Mouse (Mus musculus) intestine, embryonic 16.5 days (tissue): ENCODE measurements around the gene Gm21783. TPM values are rescaled to one million over a fixed set of nuclear protein-coding genes. Genes with fewer than 3 reads are reported as not detected.
"Not testable (repeated sequence)": the region's sequence is repeated elsewhere in the genome, so short reads cannot be mapped to it uniquely, and the experiment has no call there.

Source experiments
- ATAC-seq: fragments of 200-750 bp; cut with Nextera tagmentation; 2 replicates; pipeline ENCODE4 v1.8.0; 2017; ENCODE audit warnings: moderate TSS enrichment, moderate library complexity
- H3K27ac ChIP-seq: fragments of 300-500 bp; sonication (generic); 2 replicates; pipeline ENCODE4 v1.5.1; 2014; ENCODE audit warnings: mild to moderate bottlenecking, low read length
- H3K27me3 ChIP-seq: fragments of 300-500 bp; sonication (generic); replicated peaks from 2 replicates; pipeline ENCODE4 v1.6.1; 2014; ENCODE audit warnings: low read length, control low read depth, mixed read lengths; ENCODE audit not compliant: control insufficient read depth, insufficient read depth
- H3K36me3 ChIP-seq: fragments of 300-500 bp; sonication (generic); 2 replicates; pipeline ENCODE4 v1.6.1; 2014; ENCODE audit warnings: low read length, control low read depth; ENCODE audit not compliant: control insufficient read depth, insufficient read depth
- H3K4me1 ChIP-seq: fragments of 300-500 bp; sonication (generic); 2 replicates; pipeline ENCODE4 v1.6.1; 2014; ENCODE audit warnings: low read length, control low read depth, mixed read lengths; ENCODE audit not compliant: control insufficient read depth, insufficient read depth
- H3K4me2 ChIP-seq: fragments of 300-500 bp; sonication (generic); 2 replicates; pipeline ENCODE4 v1.6.1; 2014; ENCODE audit warnings: low read depth, low read length, control low read depth
- H3K4me3 ChIP-seq: fragments of 300-500 bp; sonication (generic); 2 replicates; pipeline ENCODE4 v1.5.1; 2014; ENCODE audit warnings: mild to moderate bottlenecking, low read length
- H3K9ac ChIP-seq: fragments of 300-500 bp; sonication (generic); 2 replicates; pipeline ENCODE4 v1.6.1; 2014; ENCODE audit warnings: low read depth, low read length
- H3K9me3 ChIP-seq: fragments of 300-500 bp; sonication (generic); 2 replicates; pipeline ENCODE4 v1.6.1; 2016; ENCODE audit warnings: low read length, control low read depth; ENCODE audit not compliant: control insufficient read depth
- WGBS: fragments of 180-500 bp; shearing (Covaris S2); extraction: QIAGEN DNeasy Blood & Tissue Kit; methylation state at CpG from one replicate; pipeline ENCODE4 v1.1.7; 2014; 5-methylcytosine and 5-hydroxymethylcytosine counted together
- polyA plus RNA-seq: library from polyadenylated mRNA; unstranded; fragments of >200 nt; fragmentation: Nextera tagmentation; extraction: Ambion mirVana; gene quantifications from 2 replicates; pipeline ENCODE4 v1.2.1, GENCODE M21; 2015

Gene Gm21783
- not detected in 2 replicates for polyA plus RNA-seq

DNA sequence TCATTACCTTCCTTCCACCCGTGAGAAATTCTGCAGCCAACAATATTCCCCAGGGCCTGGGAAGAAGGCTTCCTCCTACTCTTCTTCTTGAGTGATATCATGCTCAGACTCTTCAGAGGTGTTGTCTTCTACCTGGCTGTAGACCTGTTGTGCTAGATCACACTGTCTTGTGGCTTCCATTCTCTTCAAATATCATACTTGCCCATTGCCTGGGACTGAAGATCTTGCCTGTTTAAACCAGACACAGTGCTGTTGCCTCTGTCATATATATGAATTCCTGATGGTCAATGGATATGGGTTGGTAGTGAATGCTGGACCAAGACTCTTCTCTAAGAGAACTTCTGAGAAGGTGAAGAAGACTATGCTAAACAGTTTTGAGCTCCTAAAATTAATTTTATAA is at the start of gene Gm21783:
Gm21783 (minus strand) TSS at position 101 of the 400 bp plus-strand sequence.
- H3K9me3 ChIP-seq, H3K4me3 ChIP-seq, H3K4me2 ChIP-seq, H3K36me3 ChIP-seq, H3K4me1 ChIP-seq, H3K27me3 ChIP-seq, ATAC-seq, H3K27ac ChIP-seq, H3K9ac ChIP-seq: not testable (repeated sequence)
- no CpG with 5 or more reads among the region's 1 CpGs for WGBS
